Mouse (Mus musculus) MEL (cell line): Measurements from ENCODE around the gene Inpp5d. TPM values are rescaled to one million over a fixed set of nuclear protein-coding genes. Genes with fewer than 3 reads are reported as not detected.

Experiments used
- DNase-seq: peaks from one replicate; pipeline ENCODE4 v3.0.0; 2011; ENCODE audit warnings: low read depth, low spot score
- H3K27ac ChIP-seq: 2 replicates; pipeline ENCODE4 v1.5.1; 2012; ENCODE audit warnings: low read depth, mild to moderate bottlenecking, control low read depth, low read length, moderate library complexity; ENCODE audit not compliant: control insufficient read depth
- H3K27me3 ChIP-seq, 2 experiments: fragments of 150-350 bp in 1 of 2; sonication (generic) in 1 of 2; 2 replicates each; pipeline ENCODE4 v1.6.1; 2012; ENCODE audit warnings: low read length in 2 of 2, mild to moderate bottlenecking in 2 of 2, improper control_type of control experiment in 1 of 2, moderate library complexity in 1 of 2; ENCODE audit not compliant: insufficient read depth in 2 of 2, control insufficient read depth in 1 of 2
- H3K36me3 ChIP-seq, 2 experiments: 2 replicates each; pipeline ENCODE4 v1.6.1; 2012 to 2014; ENCODE audit warnings: low read length in 2 of 2, improper control_type of control experiment in 1 of 2, inconsistent platforms in 1 of 2, mild to moderate bottlenecking in 1 of 2; ENCODE audit not compliant: insufficient read depth in 2 of 2, control insufficient read depth in 1 of 2
- H3K4me1 ChIP-seq, 2 experiments: fragments of 150-350 bp in 1 of 2; sonication (generic) in 1 of 2; 2 replicates each; pipeline ENCODE4 v1.6.1; 2012; ENCODE audit warnings: low read length in 2 of 2, improper control_type of control experiment in 1 of 2, mild to moderate bottlenecking in 1 of 2; ENCODE audit not compliant: insufficient read depth in 2 of 2, control insufficient read depth in 1 of 2
- H3K4me3 ChIP-seq, 2 experiments: fragments of 150-350 bp in 1 of 2; sonication (generic) in 1 of 2; 2 replicates each; pipeline ENCODE4 v1.5.1; 2012; ENCODE audit warnings: low read depth in 2 of 2, low read length in 2 of 2, mild to moderate bottlenecking in 2 of 2, moderate library complexity in 2 of 2, control low read depth in 1 of 2, improper control_type of control experiment in 1 of 2; ENCODE audit not compliant: control insufficient read depth in 1 of 2, insufficient read depth in 1 of 2
- H3K79me2 ChIP-seq: 2 replicates; pipeline ENCODE4 v1.6.1; 2012; ENCODE audit warnings: mild to moderate bottlenecking, low read length, moderate library complexity; ENCODE audit not compliant: control insufficient read depth, poor library complexity, insufficient read depth
- H3K9ac ChIP-seq: 2 replicates; pipeline ENCODE4 v1.6.1; 2012; ENCODE audit warnings: low read depth, mild to moderate bottlenecking, control low read depth, low read length, moderate library complexity; ENCODE audit not compliant: control insufficient read depth, poor library complexity, severe bottlenecking
- H3K9me3 ChIP-seq: fragments of 150-350 bp; sonication (generic); replicated peaks from 2 replicates; pipeline ENCODE4 v1.6.1; 2012; ENCODE audit warnings: mild to moderate bottlenecking, low read length, improper control_type of control experiment, moderate library complexity; ENCODE audit not compliant: insufficient read depth
- CHD1 ChIP-seq: IDR thresholded peaks from 2 replicates; pipeline ENCODE4 v1.6.1; 2012; ENCODE audit warnings: low read depth, mild to moderate bottlenecking, inconsistent platforms, low read length, improper control_type of control experiment
- CHD2 ChIP-seq: IDR thresholded peaks from 2 replicates; pipeline ENCODE4 v1.6.1; 2011; ENCODE audit warnings: low read length, improper control_type of control experiment
- EP300 ChIP-seq, 2 experiments: IDR thresholded peaks; 2 replicates each; pipeline ENCODE4 v1.6.1; 2011; ENCODE audit warnings: improper control_type of control experiment in 2 of 2, low read length in 2 of 2, low read depth in 1 of 2, mild to moderate bottlenecking in 1 of 2
- GABPA ChIP-seq: IDR thresholded peaks from 2 replicates; pipeline ENCODE4 v1.6.1; 2012; ENCODE audit warnings: low read depth, mild to moderate bottlenecking, inconsistent platforms, low read length, improper control_type of control experiment, moderate library complexity
- GATA1 ChIP-seq: IDR thresholded peaks from 2 replicates; pipeline ENCODE4 v1.6.1; 2011; ENCODE audit warnings: low read depth, low read length, improper control_type of control experiment
- HCFC1 ChIP-seq: IDR thresholded peaks from 2 replicates; pipeline ENCODE4 v1.6.1; 2012; ENCODE audit warnings: low read depth, mild to moderate bottlenecking, inconsistent platforms, low read length, improper control_type of control experiment, moderate library complexity
- JUND ChIP-seq: IDR thresholded peaks from 2 replicates; pipeline ENCODE4 v1.6.1; 2011; ENCODE audit warnings: low read depth, mild to moderate bottlenecking, improper control_type of control experiment, low read length
- KAT2A ChIP-seq: conservative IDR thresholded peaks from 2 replicates; pipeline ENCODE4 v1.6.1; 2012; ENCODE audit warnings: low read depth, low read length, improper control_type of control experiment, inconsistent platforms
- MAX ChIP-seq: IDR thresholded peaks from 2 replicates; pipeline ENCODE4 v1.6.1; 2011; ENCODE audit warnings: low read length, improper control_type of control experiment
- MEF2A ChIP-seq: IDR thresholded peaks from 2 replicates; pipeline ENCODE4 v1.6.1; 2014; ENCODE audit warnings: low read depth, mild to moderate bottlenecking, inconsistent platforms, low read length, improper control_type of control experiment; ENCODE audit not compliant: poor library complexity, insufficient replicate concordance, severe bottlenecking; ENCODE audit errors: extremely low read depth
- MXI1 ChIP-seq: IDR thresholded peaks from 2 replicates; pipeline ENCODE4 v1.6.1; 2011; ENCODE audit warnings: mild to moderate bottlenecking, low read depth, low read length, improper control_type of control experiment
- MYC ChIP-seq: IDR thresholded peaks from 2 replicates; pipeline ENCODE4 v1.6.1; 2011; ENCODE audit warnings: low read depth, mild to moderate bottlenecking, low read length, improper control_type of control experiment, moderate library complexity
- NRF1 ChIP-seq: IDR thresholded peaks from 2 replicates; pipeline ENCODE4 v1.6.1; 2014; ENCODE audit warnings: low read depth, mild to moderate bottlenecking, inconsistent platforms, low read length, improper control_type of control experiment, moderate library complexity; ENCODE audit not compliant: poor library complexity, insufficient read depth, severe bottlenecking
- POLR2A ChIP-seq, 2 experiments: IDR thresholded peaks; 2 replicates each; pipeline ENCODE4 v1.6.1; 2011 to 2012; ENCODE audit warnings: low read length in 2 of 2, mild to moderate bottlenecking in 2 of 2, control low read depth in 1 of 2, improper control_type of control experiment in 1 of 2, low read depth in 1 of 2, moderate library complexity in 1 of 2; ENCODE audit not compliant: control insufficient read depth in 1 of 2, insufficient read depth in 1 of 2, poor library complexity in 1 of 2
- POLR2AphosphoS5 ChIP-seq: IDR thresholded peaks from 2 replicates; pipeline ENCODE4 v1.6.1; 2012; ENCODE audit warnings: low read depth, borderline replicate concordance, mild to moderate bottlenecking, inconsistent platforms, low read length, moderate library complexity, mixed read lengths
- RAD21 ChIP-seq: IDR thresholded peaks from 2 replicates; pipeline ENCODE4 v1.6.1; 2011; ENCODE audit warnings: mild to moderate bottlenecking, low read depth, low read length, improper control_type of control experiment
- RCOR1 ChIP-seq: IDR thresholded peaks from 2 replicates; pipeline ENCODE4 v1.6.1; 2012; ENCODE audit warnings: low read depth, mild to moderate bottlenecking, inconsistent platforms, low read length, improper control_type of control experiment
- SIN3A ChIP-seq: IDR thresholded peaks from 2 replicates; pipeline ENCODE4 v1.6.1; 2012; ENCODE audit warnings: low read length, improper control_type of control experiment, inconsistent platforms
- SMC3 ChIP-seq: IDR thresholded peaks from 2 replicates; pipeline ENCODE4 v1.6.1; 2011; ENCODE audit warnings: low read depth, low read length, improper control_type of control experiment
- TAL1 ChIP-seq: IDR thresholded peaks from 2 replicates; pipeline ENCODE4 v1.6.1; 2012; ENCODE audit warnings: mild to moderate bottlenecking, inconsistent platforms, low read length, moderate library complexity, mixed read lengths
- TBP ChIP-seq: IDR thresholded peaks from 2 replicates; pipeline ENCODE4 v1.8.0; 2011; ENCODE audit warnings: low read depth, low read length, improper control_type of control experiment
- UBTF ChIP-seq: IDR thresholded peaks from 2 replicates; pipeline ENCODE4 v1.6.1; 2012; ENCODE audit warnings: low read depth, mild to moderate bottlenecking, inconsistent platforms, low read length, improper control_type of control experiment, moderate library complexity, borderline replicate concordance; ENCODE audit not compliant: insufficient read depth
- ZC3H11A ChIP-seq: IDR thresholded peaks from 2 replicates; pipeline ENCODE4 v1.6.1; 2012; ENCODE audit warnings: low read depth, mild to moderate bottlenecking, inconsistent platforms, low read length, improper control_type of control experiment
- ZKSCAN1 ChIP-seq: IDR thresholded peaks from 2 replicates; pipeline ENCODE4 v1.6.1; 2012; ENCODE audit warnings: low read depth, mild to moderate bottlenecking, inconsistent platforms, low read length, improper control_type of control experiment, moderate library complexity
- ZMIZ1 ChIP-seq: IDR thresholded peaks from 2 replicates; pipeline ENCODE4 v1.6.1; 2012; ENCODE audit warnings: low read depth, mild to moderate bottlenecking, inconsistent platforms, low read length, improper control_type of control experiment, moderate library complexity
- polyA plus RNA-seq, 2 experiments: library from polyadenylated mRNA; stranded (reverse) in 1 of 2; unstranded in 1 of 2; fragments of >175 nt in 1 of 2; fragments of >200 nt in 1 of 2; gene quantifications; 2 replicates each; pipeline versions ENCODE4 v1.2.1 to v1.2.4; 2012; ENCODE audit warnings: low replicate concordance in 2 of 2, low read depth in 1 of 2; ENCODE audit not compliant: insufficient read length in 2 of 2, insufficient read depth in 1 of 2, missing spikeins in 1 of 2
- total RNA-seq: library from RNA; depleted of rRNA; stranded (reverse); fragments of 300-350 nt; gene quantifications from 2 replicates; pipeline ENCODE4 v1.2.3, GENCODE M21; 2012

The Inpp5d gene
- total and polyA plus RNA-seq, 3 experiments = 69.4 to 71.3 TPM; not detected in 1

DNA sequence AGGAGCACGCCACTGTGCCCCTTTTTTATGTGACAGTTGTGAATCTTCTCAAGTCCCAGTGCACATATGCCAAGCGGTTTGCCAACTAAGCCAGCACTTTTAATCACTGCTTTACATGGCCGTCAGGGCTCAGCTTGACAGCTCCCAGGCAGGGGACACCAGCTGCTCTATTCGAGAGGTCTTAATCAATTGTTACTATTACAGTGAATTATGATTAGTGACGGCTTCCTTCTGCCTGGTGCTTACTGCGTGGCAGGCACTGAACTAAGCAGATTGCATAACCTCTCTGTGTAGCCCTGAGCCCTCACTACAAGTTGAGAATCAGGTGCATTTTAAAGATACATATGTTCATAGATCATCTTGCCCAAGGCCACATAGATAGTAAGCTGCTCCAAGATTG is 45.8 kb upstream of the Inpp5d start:
- H3K9me3 ChIP-seq = no peaks in the 10 kb centered on the region
- no peaks in the 10 kb centered on the region for H3K36me3 ChIP-seq
- H3K27me3 ChIP-seq = peaks cover 0 to 6% of the 10 kb centered on the region in 2 experiments; a peak in 2 of 4 replicates
- H3K9ac ChIP-seq = no peak overlapping the region
- H3K79me2 ChIP-seq = no peaks in the 10 kb centered on the region
- DNase-seq = no peak
- no peak overlapping the region for H3K4me3 ChIP-seq
- TF ChIP-seq ZMIZ1 (no peak), SIN3A (no peak), GABPA (no peak), UBTF (no peak), HCFC1 (no peak), RAD21 (no peak), CHD2 (no peak), TAL1 (no peak), NRF1 (no peak), MEF2A (no peak), KAT2A (no peak), CHD1 (no peak), MYC (no peak), TBP (no peak), RCOR1 (no peak), POLR2AphosphoS5 (no peak), MXI1 (no peak), ZC3H11A (no peak)
- H3K4me1 ChIP-seq = no peaks in the 10 kb centered on the region
- no peak overlapping the region for H3K27ac ChIP-seq

DNA sequence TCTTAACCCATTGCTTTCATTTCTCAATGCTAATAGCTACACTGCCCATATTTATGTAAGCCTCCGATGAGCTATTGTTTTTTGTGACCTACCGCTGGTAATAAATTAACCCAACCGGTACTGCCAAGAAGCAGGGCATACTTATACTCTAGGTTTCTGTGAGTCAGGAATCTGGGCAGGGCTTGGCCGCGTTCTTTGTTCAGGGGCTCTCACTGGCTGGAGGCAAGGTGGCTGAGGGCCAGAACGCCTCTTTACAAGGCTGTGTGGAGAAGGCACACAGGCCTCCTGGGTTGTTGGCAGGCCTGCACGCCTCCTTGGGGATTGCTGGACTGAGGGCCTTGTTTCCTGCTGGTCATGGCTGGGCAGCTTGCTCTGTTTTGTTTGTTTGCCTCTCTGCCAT is 45.3 kb upstream of the Inpp5d start:
- no peaks in the 10 kb centered on the region for H3K9me3 ChIP-seq
- peaks cover 0 to 6% of the 10 kb centered on the region in 2 experiments; a peak in 2 of 4 replicates for H3K27me3 ChIP-seq
- DNase-seq = no peak
- TF ChIP-seq SMC3 (no peak), ZKSCAN1 (no peak), CHD2 (no peak), EP300 (IDR thresholded peaks at IDR 0.05; ENCODE audit: low read depth in 1 of 2, low read length in 2 of 2) (no peak), GATA1 (no peak), JUND (no peak), MAX (no peak), CHD1 (no peak), RAD21 (no peak), MYC (no peak), POLR2A (IDR thresholded peaks at IDR 0.05; ENCODE audit: control insufficient read depth in 1 of 2, insufficient read depth in 1 of 2, low read depth in 1 of 2, low read length in 2 of 2, poor library complexity in 1 of 2) (no peak)
- no peaks in the 10 kb centered on the region for H3K36me3 ChIP-seq
- no peak overlapping the region for H3K27ac ChIP-seq
- H3K4me3 ChIP-seq = no peak overlapping the region
- H3K79me2 ChIP-seq = no peaks in the 10 kb centered on the region
- H3K9ac ChIP-seq = no peak overlapping the region
- H3K4me1 ChIP-seq = no peaks in the 10 kb centered on the region
